Mouse (Mus musculus) kidney, adult 2 months (tissue): ENCODE measurements at regions not wholly inside any gene's neighbourhood (a gene's known extent, or its start where the extent isn't known, plus 50 kb on each side); places are given as distances from the start of the nearest gene placed in this dataset.

ENCODE experiments used
- CTCF ChIP-seq: fragments of 200-500 bp; conservative IDR thresholded peaks from 2 replicates; pipeline ENCODE4 v1.5.1; 2011; ENCODE audit warnings: low read depth, mild to moderate bottlenecking, control low read depth, low read length, moderate library complexity, mixed read lengths; ENCODE audit not compliant: insufficient read depth, insufficient read length
- POLR2A ChIP-seq: fragments of 200-500 bp; IDR thresholded peaks from one replicate; pipeline ENCODE4 v1.6.1; 2011; ENCODE audit warnings: low read depth, low read length, control low read depth

DNA sequence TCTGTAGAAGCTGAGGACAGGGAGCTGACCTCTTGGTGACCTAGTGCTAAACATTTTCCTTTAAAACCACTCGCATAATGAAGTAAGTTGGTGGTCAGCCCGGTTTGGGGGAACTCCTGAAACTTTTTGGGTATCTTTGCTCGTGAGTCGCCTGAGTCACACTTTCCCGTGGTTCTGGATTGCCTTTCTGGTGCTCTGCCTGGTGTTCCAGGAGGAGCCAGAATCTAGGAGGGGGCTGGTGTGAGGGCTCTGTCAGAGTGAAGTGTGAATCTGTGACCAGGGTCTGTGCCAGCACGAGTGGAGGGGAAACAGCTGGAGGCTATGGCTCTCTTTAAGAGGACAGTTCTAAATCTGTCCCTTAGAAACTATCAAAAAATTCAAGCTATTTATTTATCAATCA, 141.8 kb upstream of the Rap1b start:
- TF ChIP-seq CTCF = no peak
- TF ChIP-seq POLR2A = no peak
